Mouse (Mus musculus): Measurements from ENCODE around the gene Ak5. TPM values are rescaled to one million over a fixed set of nuclear protein-coding genes. Genes with fewer than 3 reads are reported as not detected.
"Not testable (repeated sequence)": the region's sequence is repeated elsewhere in the genome, so short reads cannot be mapped to it uniquely, and the experiment has no call there.

Gene Ak5
- polyA plus RNA-seq, 1 experiment from 2014 or later: 3.6 TPM

GRCm38 (mm10) chr3:152620058-152620457 lies 48.1 kb downstream of the Ak5 start:
- H3K4me3 ChIP-seq (replicated peaks): no peak overlapping the region
- no peak for ATAC-seq (replicated peaks; ENCODE audit: low FRiP score)
- H3K36me3 ChIP-seq: no peaks in the 10 kb centered on the region
- no peak overlapping the region for H3K9ac ChIP-seq
- WGBS: 86% methylated on average over 11 of the region's 11 CpGs
- H3K4me2 ChIP-seq: no peak overlapping the region
- no peak overlapping the region for H3K27ac ChIP-seq
- H3K4me1 ChIP-seq: no peaks in the 10 kb centered on the region
- no peaks in the 10 kb centered on the region for H3K9me3 ChIP-seq (replicated peaks)
- H3K27me3 ChIP-seq: no peaks in the 10 kb centered on the region

- no peaks in the 10 kb centered on the region for H3K36me3 ChIP-seq
- no peak overlapping the region for H3K4me3 ChIP-seq (replicated peaks)
- H3K4me1 ChIP-seq: no peaks in the 10 kb centered on the region
- no peaks in the 10 kb centered on the region for H3K9me3 ChIP-seq (replicated peaks)
- H3K9ac ChIP-seq: no peak overlapping the region
- no peak overlapping the region for H3K4me2 ChIP-seq
- 0 out of 2 replicates have a peak, but pooled peaks have one; percentile 15 for ATAC-seq (replicated peaks; ENCODE audit: low FRiP score)
- WGBS: 63% methylated on average over 5 of the region's 5 CpGs
- no peaks in the 10 kb centered on the region for H3K27me3 ChIP-seq
- H3K27ac ChIP-seq: no peak overlapping the region
Observed at GRCm38 (mm10) chr3:152609076-152609475, 59.1 kb downstream of the Ak5 start.

GRCm38 (mm10) chr3:152605849-152606248 lies 62.3 kb downstream of the Ak5 start:
- ATAC-seq (replicated peaks; ENCODE audit: low FRiP score): no peak
- WGBS: 44% methylated on average over 11 of the region's 11 CpGs

GRCm38 (mm10) chr3:152599679-152600078 lies 68.5 kb downstream of the Ak5 start:
- H3K9me3 ChIP-seq (replicated peaks): no peaks in the 10 kb centered on the region
- no peak overlapping the region for H3K4me3 ChIP-seq (replicated peaks)
- H3K27ac ChIP-seq: no peak overlapping the region
- no peaks in the 10 kb centered on the region for H3K27me3 ChIP-seq
- H3K36me3 ChIP-seq: no peaks in the 10 kb centered on the region
- WGBS: 50% methylated on average over 6 of the region's 6 CpGs
- no peaks in the 10 kb centered on the region for H3K4me1 ChIP-seq
- ATAC-seq (replicated peaks; ENCODE audit: low FRiP score): no peak
- no peak overlapping the region for H3K4me2 ChIP-seq
- H3K9ac ChIP-seq: no peak overlapping the region

More at GRCm38 (mm10) chr3:152605849-152606248, 62.3 kb downstream of the Ak5 start:
- H3K27ac ChIP-seq: no peak overlapping the region
- no peak overlapping the region for H3K4me2 ChIP-seq
- no peak overlapping the region for H3K9ac ChIP-seq
- H3K27me3 ChIP-seq: no peaks in the 10 kb centered on the region
- H3K9me3 ChIP-seq (replicated peaks): no peaks in the 10 kb centered on the region
- no peaks in the 10 kb centered on the region for H3K36me3 ChIP-seq
- no peak overlapping the region for H3K4me3 ChIP-seq (replicated peaks)
- no peaks in the 10 kb centered on the region for H3K4me1 ChIP-seq

DNA sequence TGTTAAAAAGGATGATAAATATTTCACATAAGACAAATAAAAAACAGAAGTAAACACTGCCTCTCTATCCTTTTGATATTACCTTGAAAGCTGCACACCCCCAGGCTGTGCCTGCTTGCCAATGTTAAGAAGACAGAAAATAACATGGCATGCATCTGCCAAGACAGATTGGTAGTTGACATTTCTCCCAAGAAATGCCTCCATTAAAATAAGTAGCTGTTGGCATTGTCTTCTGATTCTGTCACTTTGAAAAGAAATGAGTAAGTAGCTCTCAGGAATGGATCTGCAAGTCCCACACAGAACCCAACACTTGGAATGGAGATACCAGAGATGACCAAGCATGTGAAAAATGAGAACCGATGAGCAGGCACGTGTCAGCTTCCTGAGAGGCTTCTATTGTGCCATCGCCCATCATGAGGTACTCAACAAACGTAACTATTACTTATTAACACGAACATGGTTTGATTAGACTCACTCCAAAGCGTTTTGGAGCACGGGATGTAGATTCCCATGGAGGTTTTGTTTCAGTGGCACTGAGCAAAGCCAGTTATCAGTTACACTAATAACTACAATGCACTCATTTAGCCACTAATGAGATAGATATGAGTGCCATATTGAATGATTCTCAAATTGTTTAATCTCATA lies 71.6 kb downstream of the Ak5 start:
- H3K4me3 ChIP-seq (replicated peaks): no peak overlapping the region
- no peaks in the 10 kb centered on the region for H3K9me3 ChIP-seq (replicated peaks)
- no peaks in the 10 kb centered on the region for H3K36me3 ChIP-seq
- no peak for ATAC-seq (replicated peaks; ENCODE audit: low FRiP score)
- 90% methylated on average over 7 of the region's 7 CpGs for WGBS
- H3K27me3 ChIP-seq: no peaks in the 10 kb centered on the region
- no peak overlapping the region for H3K4me2 ChIP-seq
- H3K27ac ChIP-seq: no peak overlapping the region
- H3K4me1 ChIP-seq: 0 out of 2 replicates have a peak, but pooled peaks cover 3% of the 10 kb centered on the region
- no peak overlapping the region for H3K9ac ChIP-seq

- Histone ChIP-seq H3K9ac (no peak overlapping the region), H3K27me3 (no peaks in the 10 kb centered on the region), H3K9me3 (replicated peaks) (no peaks in the 10 kb centered on the region), H3K4me1 (0 out of 2 replicates have a peak, but pooled peaks cover 3% of the 10 kb centered on the region), H3K27ac (no peak overlapping the region), H3K4me2 (no peak overlapping the region), H3K36me3 (no peaks in the 10 kb centered on the region), H3K4me3 (replicated peaks) (no peak overlapping the region)
- WGBS: 66% methylated on average over 8 of the region's 8 CpGs
- ATAC-seq (replicated peaks; ENCODE audit: low FRiP score): no peak
Observed at GRCm38 (mm10) chr3:152592767-152593425, 75.3 kb downstream of the Ak5 start.

DNA sequence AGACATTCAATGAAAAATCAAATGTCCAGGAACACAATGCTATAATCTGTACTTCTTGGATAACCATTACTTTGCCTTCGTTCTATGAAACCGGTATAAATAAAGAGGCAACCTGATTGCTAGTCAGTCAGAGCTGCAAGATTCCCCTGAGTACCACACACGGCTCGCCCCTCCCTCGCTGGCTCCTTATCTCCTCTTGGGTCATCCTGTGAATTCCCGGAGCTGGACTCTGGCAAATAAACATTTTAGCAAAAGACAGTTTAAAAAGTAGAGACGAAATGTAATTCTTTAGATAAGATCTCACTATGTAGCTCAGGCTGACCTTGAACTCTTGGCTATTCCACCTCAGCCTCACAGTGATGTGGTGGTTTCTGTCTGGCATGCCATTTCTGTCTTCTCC lies 77.7 kb downstream of the Ak5 start:
- H3K36me3 ChIP-seq: no peaks in the 10 kb centered on the region
- 70% methylated on average over 7 of the region's 7 CpGs for WGBS
- ATAC-seq (replicated peaks; ENCODE audit: low FRiP score): no peak
- H3K9ac ChIP-seq: no peak overlapping the region
- no peak overlapping the region for H3K4me3 ChIP-seq (replicated peaks)
- no peaks in the 10 kb centered on the region for H3K9me3 ChIP-seq (replicated peaks)
- H3K27ac ChIP-seq: no peak overlapping the region
- H3K4me2 ChIP-seq: no peak overlapping the region
- H3K4me1 ChIP-seq: 0 out of 2 replicates have a peak, but pooled peaks cover 3% of the 10 kb centered on the region
- no peaks in the 10 kb centered on the region for H3K27me3 ChIP-seq

GRCm38 (mm10) chr3:152589101-152589500 lies 79.1 kb downstream of the Ak5 start:
- WGBS: 82% methylated on average over 3 of the region's 3 CpGs
- not testable (repeated sequence) for H3K4me1 ChIP-seq; H3K36me3 ChIP-seq; ATAC-seq (replicated peaks; ENCODE audit: low FRiP score); H3K4me3 ChIP-seq (replicated peaks); H3K4me2 ChIP-seq; H3K27me3 ChIP-seq; H3K9ac ChIP-seq; H3K27ac ChIP-seq; H3K9me3 ChIP-seq (replicated peaks)

GRCm38 (mm10) chr3:152587007-152587406 lies 81.2 kb downstream of the Ak5 start:
- H3K9me3 ChIP-seq (replicated peaks): no peaks in the 10 kb centered on the region
- 72% methylated on average over 2 of the region's 2 CpGs for WGBS

DNA sequence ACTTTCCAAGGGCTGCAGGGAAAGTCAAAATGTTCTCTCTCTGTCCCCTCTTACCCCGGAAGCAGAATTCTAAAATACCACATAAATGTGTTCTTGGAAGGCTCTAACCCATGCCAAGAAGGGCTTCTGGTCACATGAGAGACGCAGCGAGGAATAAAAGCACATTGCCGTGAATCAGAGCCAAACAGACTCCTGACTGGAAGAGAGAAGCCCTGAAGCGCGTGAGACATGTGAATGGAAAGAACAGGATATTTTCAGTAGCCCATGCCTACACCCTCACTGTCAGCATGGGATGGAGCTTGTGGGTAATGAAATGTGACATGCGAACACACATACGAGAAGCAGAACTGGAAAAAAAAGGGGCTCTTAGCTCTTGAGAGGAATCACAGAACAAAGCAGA lies 82.0 kb downstream of the Ak5 start:
- Histone ChIP-seq H3K4me2 (no peak overlapping the region), H3K9ac (no peak overlapping the region), H3K27ac (no peak overlapping the region), H3K36me3 (no peaks in the 10 kb centered on the region), H3K4me1 (no peaks in the 10 kb centered on the region), H3K27me3 (no peaks in the 10 kb centered on the region), H3K9me3 (replicated peaks) (no peaks in the 10 kb centered on the region), H3K4me3 (replicated peaks) (no peak overlapping the region)
- ATAC-seq (replicated peaks; ENCODE audit: low FRiP score): no peak
- 78% methylated on average over 8 of the region's 8 CpGs for WGBS

More at GRCm38 (mm10) chr3:152587007-152587406, 81.2 kb downstream of the Ak5 start:
- Histone ChIP-seq H3K4me3 (replicated peaks) (no peak overlapping the region), H3K4me1 (no peaks in the 10 kb centered on the region), H3K4me2 (no peak overlapping the region), H3K9ac (no peak overlapping the region), H3K27me3 (no peaks in the 10 kb centered on the region), H3K27ac (no peak overlapping the region), H3K36me3 (no peaks in the 10 kb centered on the region)
- 0 out of 2 replicates have a peak, but pooled peaks have one; percentile 40 for ATAC-seq (replicated peaks; ENCODE audit: low FRiP score)

- Histone ChIP-seq H3K27ac (no peak overlapping the region), H3K36me3 (no peaks in the 10 kb centered on the region), H3K4me2 (no peak overlapping the region), H3K9me3 (replicated peaks) (no peaks in the 10 kb centered on the region), H3K27me3 (no peaks in the 10 kb centered on the region), H3K9ac (no peak overlapping the region), H3K4me3 (replicated peaks) (no peak overlapping the region), H3K4me1 (no peaks in the 10 kb centered on the region)
- WGBS: 52% methylated on average over 6 of the region's 6 CpGs
- no peak for ATAC-seq (replicated peaks; ENCODE audit: low FRiP score)
Observed at GRCm38 (mm10) chr3:152585581-152585980, 82.6 kb downstream of the Ak5 start.

DNA sequence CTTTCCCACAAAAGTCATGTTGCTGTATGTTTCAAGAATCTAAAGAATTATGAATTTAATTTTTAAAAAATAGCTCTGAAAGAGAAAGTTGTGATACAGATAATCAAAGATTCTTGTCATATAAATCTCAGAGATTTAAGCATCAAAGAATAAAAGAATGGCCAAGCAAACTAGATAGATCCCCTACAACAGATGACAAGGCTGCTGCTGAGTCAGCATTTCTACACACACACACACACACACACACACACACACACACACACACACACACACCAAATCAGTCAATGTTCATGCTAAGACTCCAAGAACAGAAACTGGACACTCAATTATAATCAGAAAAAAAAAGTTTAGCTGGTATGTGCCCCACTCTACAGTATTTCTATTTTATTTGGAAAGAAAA lies 85.1 kb downstream of the Ak5 start:
- Histone ChIP-seq H3K9ac (no peak overlapping the region), H3K4me2 (no peak overlapping the region), H3K9me3 (replicated peaks) (no peaks in the 10 kb centered on the region), H3K27me3 (no peaks in the 10 kb centered on the region), H3K4me1 (no peaks in the 10 kb centered on the region), H3K4me3 (replicated peaks) (no peak overlapping the region), H3K36me3 (no peaks in the 10 kb centered on the region), H3K27ac (no peak overlapping the region)
- no peak for ATAC-seq (replicated peaks; ENCODE audit: low FRiP score)
